Mouse (Mus musculus) liver, postnatal 0 days (tissue): ENCODE data around the gene P2ry6.

Experiments
- CTCF ChIP-seq: sonication (generic); IDR thresholded peaks from 2 replicates; pipeline ENCODE4 v1.5.1; 2016; ENCODE audit warnings: antibody characterized with exemption, low read depth
- EP300 ChIP-seq: IDR thresholded peaks from 2 replicates; pipeline ENCODE4 v1.6.1; 2016; ENCODE audit warnings: antibody characterized with exemption, low read depth, mild to moderate bottlenecking

DNA sequence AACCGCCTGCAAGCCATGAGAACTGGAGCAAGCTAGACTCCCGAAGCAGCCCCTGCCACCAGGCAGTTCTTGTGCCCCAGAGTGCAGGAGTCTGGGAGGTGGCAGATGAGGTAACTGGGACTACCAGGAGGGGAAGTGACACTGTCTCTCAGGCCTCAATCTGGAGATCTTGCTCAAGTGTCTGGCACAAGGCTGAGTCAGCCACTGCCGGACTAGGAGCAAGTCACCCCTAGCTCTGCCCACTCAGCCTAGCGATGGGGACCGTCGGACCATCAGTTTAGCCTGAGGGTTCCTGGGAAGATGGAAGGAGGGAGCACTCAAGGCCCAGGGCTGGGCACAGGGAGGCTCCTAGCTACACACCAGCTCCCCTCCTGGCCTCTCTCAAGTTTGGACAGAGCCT lies 10.2 kb downstream of the P2ry6 start:
- TF ChIP-seq CTCF (no peak), EP300 (no peak)
